Mouse (Mus musculus) forebrain, embryonic 16.5 days (tissue): ENCODE results near the gene Pltp. TPM values are rescaled to one million over a fixed set of nuclear protein-coding genes. Genes with fewer than 3 reads are reported as not detected.

Experiments used
- ATAC-seq: fragments of 200-750 bp; cut with Nextera tagmentation; 2 replicates; pipeline ENCODE4 v1.8.0; 2017; ENCODE audit warnings: mild to moderate bottlenecking, moderate library complexity
- H3K27ac ChIP-seq: fragments of 300-500 bp; sonication (generic); 2 replicates; pipeline ENCODE4 v1.5.1; 2014; ENCODE audit warnings: low read length, control low read depth
- H3K27me3 ChIP-seq: fragments of 300-500 bp; sonication (generic); replicated peaks from 2 replicates; pipeline ENCODE4 v1.6.1; 2014; ENCODE audit warnings: low read length; ENCODE audit not compliant: control insufficient read depth, insufficient read depth
- H3K36me3 ChIP-seq: fragments of 300-500 bp; sonication (generic); 2 replicates; pipeline ENCODE4 v1.6.1; 2014; ENCODE audit not compliant: control insufficient read depth, insufficient read depth
- H3K4me1 ChIP-seq: fragments of 300-500 bp; sonication (generic); replicated peaks from 2 replicates; pipeline ENCODE4 v1.6.1; 2014; ENCODE audit warnings: low read length; ENCODE audit not compliant: control insufficient read depth, insufficient read depth
- H3K4me2 ChIP-seq: fragments of 300-500 bp; sonication (generic); 2 replicates; pipeline ENCODE4 v1.6.1; 2014; ENCODE audit warnings: mild to moderate bottlenecking, low read length, control low read depth
- H3K4me3 ChIP-seq: fragments of 300-500 bp; sonication (generic); replicated peaks from 2 replicates; pipeline ENCODE4 v1.5.1; 2014; ENCODE audit warnings: mild to moderate bottlenecking, low read length, control low read depth
- H3K9ac ChIP-seq: fragments of 300-500 bp; sonication (generic); replicated peaks from 2 replicates; pipeline ENCODE4 v1.6.1; 2014; ENCODE audit warnings: low read depth, low read length, control low read depth
- H3K9me3 ChIP-seq: fragments of 300-500 bp; sonication (generic); 2 replicates; pipeline ENCODE4 v1.6.1; 2016; ENCODE audit warnings: low read length; ENCODE audit not compliant: control insufficient read depth
- whole genome bisulfite sequencing: fragments of 180-500 bp; shearing (Covaris S2); extraction: QIAGEN DNeasy Blood & Tissue Kit; methylation state at CpG from one replicate; pipeline ENCODE4 v1.1.7; 2014; 5-methylcytosine and 5-hydroxymethylcytosine counted together
- polyA plus RNA-seq: library from polyadenylated mRNA; unstranded; fragments of >200 nt; fragmentation: Nextera tagmentation; extraction: Ambion mirVana; gene quantifications from 2 replicates; pipeline ENCODE4 v1.2.1, GENCODE M21; 2015

The Pltp gene
- polyA plus RNA-seq, 1 experiment from 2014 or later = 45.7 TPM

- Histone ChIP-seq H3K27ac (no peak overlapping the region), H3K36me3 (peaks cover 28% of the 10 kb centered on the region), H3K4me3 (no peak overlapping the region), H3K4me1 (peaks cover 14% of the 10 kb centered on the region), H3K9me3 (no peaks in the 10 kb centered on the region), H3K27me3 (no peaks in the 10 kb centered on the region), H3K9ac (no peak overlapping the region), H3K4me2 (peak overlapping the region; percentile 65)
- no peak for ATAC-seq
- 93% methylated on average over 4 of the region's 4 CpGs for WGBS
Measured at GRCm38 (mm10) chr2:164823969-164824368, 33.5 kb downstream of the Pltp start.

DNA sequence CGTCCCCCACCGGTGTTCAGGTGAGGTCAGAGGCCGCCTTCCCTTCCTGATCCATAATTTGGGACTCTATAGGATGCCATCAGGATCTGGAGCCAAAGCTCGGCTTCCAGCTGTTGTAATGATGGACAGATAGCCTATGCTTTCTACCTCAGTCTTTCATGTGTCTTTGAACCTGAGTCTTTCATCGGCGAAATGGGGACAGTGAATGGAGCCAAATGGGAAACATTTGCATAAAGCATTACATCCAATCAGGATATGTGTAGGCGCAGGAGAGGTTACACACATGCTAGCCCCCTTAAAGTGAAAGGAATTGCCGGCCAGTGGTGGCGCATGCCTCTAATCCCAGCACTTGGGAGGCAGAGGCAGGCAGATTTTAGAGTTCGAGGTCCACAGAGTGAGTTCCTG lies 34.3 kb downstream of the Pltp start:
- Histone ChIP-seq H3K36me3 (peaks cover 27% of the 10 kb centered on the region), H3K4me2 (peak overlapping the region; percentile 65), H3K27ac (peak overlapping the region; percentile 83), H3K9ac (peak overlapping the region; percentile 73), H3K9me3 (no peaks in the 10 kb centered on the region), H3K4me3 (peak overlapping the region; percentile 67), H3K27me3 (no peaks in the 10 kb centered on the region), H3K4me1 (peaks cover 14% of the 10 kb centered on the region)
- peak; percentile 64 for ATAC-seq
- WGBS = 3% methylated on average over 10 of the region's 10 CpGs

DNA sequence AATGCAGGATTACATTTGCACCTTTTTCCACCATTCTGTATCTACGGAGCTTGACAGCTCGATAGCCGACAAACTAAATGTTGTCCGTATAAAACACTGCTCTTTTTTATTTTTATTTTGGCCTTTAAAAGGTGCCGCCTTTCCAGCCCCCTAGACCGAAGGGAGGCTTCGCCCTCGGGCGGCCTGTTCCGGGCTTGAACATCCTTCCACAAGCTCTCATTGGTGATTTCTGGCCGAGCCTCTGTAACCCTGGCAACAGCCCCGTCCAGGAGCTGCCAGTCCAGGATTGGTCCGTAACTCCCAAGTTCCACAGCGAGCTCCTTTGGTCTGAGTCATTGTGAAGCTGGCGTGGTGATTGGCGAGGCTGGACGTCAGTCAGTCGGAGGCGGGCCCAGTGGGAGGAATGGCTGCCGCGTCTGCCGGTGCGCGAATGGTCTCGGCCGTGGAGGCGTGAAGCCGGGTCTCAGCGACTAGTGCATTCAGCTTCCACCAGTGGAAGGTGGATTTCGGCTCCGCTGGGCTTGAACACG lies 34.8 kb downstream of the Pltp start, which contains the start of gene Zswim1:
Zswim1 (plus strand) TSS at position 51 of the 530 bp plus-strand sequence.
- peak within 1 kb of the TSS; percentile 65 for H3K4me2 ChIP-seq
- H3K27me3 ChIP-seq = no peaks in the 10 kb centered on the region
- WGBS = under 1% methylated on average over 32 of the region's 32 CpGs
- H3K36me3 ChIP-seq = peaks cover 23% of the 10 kb centered on the region
- H3K27ac ChIP-seq = peak within 1 kb of the TSS; percentile 83
- H3K9me3 ChIP-seq = no peaks in the 10 kb centered on the region
- peak within 1 kb of the TSS; percentile 73 for H3K9ac ChIP-seq
- H3K4me1 ChIP-seq = peaks cover 14% of the 10 kb centered on the region
- H3K4me3 ChIP-seq = peak within 1 kb of the TSS; percentile 67
- peak; percentile 100 for ATAC-seq

DNA sequence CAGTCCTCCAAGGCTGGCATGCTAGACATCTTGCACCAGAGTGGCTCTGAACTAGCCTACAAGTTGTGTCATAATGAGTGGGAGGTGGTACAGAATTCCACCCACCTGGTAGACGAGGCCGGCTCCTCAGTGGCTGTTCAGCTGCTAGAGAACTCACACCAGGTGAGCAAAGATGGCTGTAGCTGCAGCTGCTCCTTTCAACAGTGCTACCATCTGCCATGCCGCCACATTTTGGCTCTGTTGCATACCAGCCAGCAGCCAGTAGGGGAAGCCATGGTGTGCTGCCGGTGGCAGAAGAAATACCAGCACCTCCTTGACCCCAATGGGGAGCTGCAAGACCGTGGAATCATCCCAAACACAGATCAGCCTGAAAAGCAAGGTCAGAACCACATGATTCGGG lies 36.5 kb downstream of the Pltp start:
- H3K27ac ChIP-seq = no peak overlapping the region
- no peak overlapping the region for H3K9ac ChIP-seq
- 89% methylated on average over 6 of the region's 6 CpGs for WGBS
- no peak for ATAC-seq
- H3K4me3 ChIP-seq = no peak overlapping the region
- H3K4me2 ChIP-seq = no peak overlapping the region
- no peaks in the 10 kb centered on the region for H3K27me3 ChIP-seq
- peaks cover 18% of the 10 kb centered on the region for H3K36me3 ChIP-seq
- peaks cover 14% of the 10 kb centered on the region for H3K4me1 ChIP-seq
- no peaks in the 10 kb centered on the region for H3K9me3 ChIP-seq

DNA sequence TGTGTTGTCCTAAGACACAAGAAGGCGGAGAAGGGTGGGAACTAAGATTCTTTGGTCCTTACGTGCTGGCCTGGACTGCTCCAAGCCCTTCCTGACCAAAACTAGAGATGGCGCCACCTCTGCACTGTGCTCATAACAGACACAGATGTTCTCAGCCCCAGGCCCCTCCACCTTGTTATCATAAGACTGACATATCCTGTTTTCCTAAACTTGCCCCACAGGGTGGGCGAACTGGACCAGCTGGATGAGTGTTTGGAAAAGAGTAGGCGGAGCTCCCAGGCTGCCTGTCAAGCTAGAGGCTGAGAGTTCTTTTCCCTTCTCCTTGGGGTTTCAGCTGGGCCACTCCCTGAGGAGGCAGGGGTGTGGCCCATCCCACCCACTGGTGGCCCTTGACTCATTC lies 39.8 kb downstream of the Pltp start:
- peaks cover 10% of the 10 kb centered on the region for H3K36me3 ChIP-seq
- H3K27ac ChIP-seq = no peak overlapping the region
- H3K4me2 ChIP-seq = no peak overlapping the region
- no peaks in the 10 kb centered on the region for H3K9me3 ChIP-seq
- H3K4me1 ChIP-seq = peaks cover 6% of the 10 kb centered on the region
- no peaks in the 10 kb centered on the region for H3K27me3 ChIP-seq
- H3K4me3 ChIP-seq = no peak overlapping the region
- no peak overlapping the region for H3K9ac ChIP-seq
- ATAC-seq = no peak
- 81% methylated on average over 5 of the region's 5 CpGs for WGBS

- Histone ChIP-seq H3K9me3 (no peaks in the 10 kb centered on the region), H3K4me2 (no peak overlapping the region), H3K27me3 (no peaks in the 10 kb centered on the region), H3K9ac (no peak overlapping the region), H3K4me3 (no peak overlapping the region), H3K36me3 (peaks cover 10% of the 10 kb centered on the region), H3K4me1 (peaks cover 2% of the 10 kb centered on the region), H3K27ac (no peak overlapping the region)
- no peak for ATAC-seq
- 94% methylated on average over 6 of the region's 6 CpGs for WGBS
Measured at GRCm38 (mm10) chr2:164817206-164817605, 40.3 kb downstream of the Pltp start.

DNA sequence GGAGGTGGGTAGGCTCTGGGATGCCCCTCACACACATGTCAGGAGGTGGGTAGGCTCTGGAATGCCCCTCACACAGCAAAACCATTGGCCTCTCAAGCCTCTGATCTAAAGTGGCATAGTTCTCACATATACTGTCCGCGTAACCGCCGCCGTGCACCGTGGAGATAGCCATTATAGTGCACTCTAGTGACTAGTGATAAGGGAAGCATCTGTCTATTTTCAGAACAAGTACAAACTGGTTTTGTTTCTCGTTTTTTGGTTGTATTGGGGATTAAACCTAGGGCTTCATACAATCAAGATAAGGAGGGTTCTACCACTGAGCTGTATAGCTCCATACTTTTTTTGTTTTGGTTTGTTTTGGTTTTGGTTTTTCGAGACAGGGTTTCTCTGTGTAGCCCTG lies 41.7 kb downstream of the Pltp start:
- no peak overlapping the region for H3K27ac ChIP-seq
- 92% methylated on average over 8 of the region's 8 CpGs for WGBS
- H3K4me1 ChIP-seq = no peaks in the 10 kb centered on the region
- H3K4me3 ChIP-seq = no peak overlapping the region
- no peaks in the 10 kb centered on the region for H3K9me3 ChIP-seq
- H3K36me3 ChIP-seq = peaks cover 6% of the 10 kb centered on the region; the same call in 1 of the 2 replicates
- no peak overlapping the region for H3K9ac ChIP-seq
- no peaks in the 10 kb centered on the region for H3K27me3 ChIP-seq
- ATAC-seq = no peak
- no peak overlapping the region for H3K4me2 ChIP-seq

- WGBS = 90% methylated on average over 5 of the region's 5 CpGs
- no peak overlapping the region for H3K4me3 ChIP-seq
- peaks cover 6% of the 10 kb centered on the region; the same call in 1 of the 2 replicates for H3K36me3 ChIP-seq
- H3K9ac ChIP-seq = no peak overlapping the region
- H3K4me1 ChIP-seq = no peaks in the 10 kb centered on the region
- H3K27me3 ChIP-seq = no peaks in the 10 kb centered on the region
- H3K27ac ChIP-seq = no peak overlapping the region
- no peaks in the 10 kb centered on the region for H3K9me3 ChIP-seq
- no peak overlapping the region for H3K4me2 ChIP-seq
- no peak for ATAC-seq
Measured at GRCm38 (mm10) chr2:164815348-164815747, 42.2 kb downstream of the Pltp start.

- H3K27me3 ChIP-seq = no peaks in the 10 kb centered on the region
- H3K4me1 ChIP-seq = no peaks in the 10 kb centered on the region
- H3K4me3 ChIP-seq = no peak overlapping the region
- ATAC-seq = no peak
- H3K9me3 ChIP-seq = no peaks in the 10 kb centered on the region
- H3K27ac ChIP-seq = no peak overlapping the region
- H3K4me2 ChIP-seq = no peak overlapping the region
- peaks cover 3% of the 10 kb centered on the region; the same call in 1 of the 2 replicates for H3K36me3 ChIP-seq
- no peak overlapping the region for H3K9ac ChIP-seq
- 54% methylated on average over 2 of the region's 2 CpGs for WGBS
Measured at GRCm38 (mm10) chr2:164813557-164813956, 44.0 kb downstream of the Pltp start.

GRCm38 (mm10) chr2:164806614-164807013 lies 50.9 kb downstream of the Pltp start:
- peaks cover 32% of the 10 kb centered on the region for H3K4me1 ChIP-seq
- 83% methylated on average over 7 of the region's 7 CpGs for WGBS
- no peak overlapping the region for H3K27ac ChIP-seq
- H3K27me3 ChIP-seq = no peaks in the 10 kb centered on the region
- no peak overlapping the region for H3K4me3 ChIP-seq
- ATAC-seq = no peak
- no peak overlapping the region for H3K4me2 ChIP-seq
- no peaks in the 10 kb centered on the region for H3K9me3 ChIP-seq
- no peak overlapping the region for H3K9ac ChIP-seq
- no peaks in the 10 kb centered on the region for H3K36me3 ChIP-seq
